Mouse (Mus musculus): Measurements from ENCODE around the gene Rab25. TPM values are rescaled to one million over a fixed set of nuclear protein-coding genes. Genes with fewer than 3 reads are reported as not detected.

Rab25 gene
- polyA plus RNA-seq, 1 experiment from 2014 or later: not detected

DNA sequence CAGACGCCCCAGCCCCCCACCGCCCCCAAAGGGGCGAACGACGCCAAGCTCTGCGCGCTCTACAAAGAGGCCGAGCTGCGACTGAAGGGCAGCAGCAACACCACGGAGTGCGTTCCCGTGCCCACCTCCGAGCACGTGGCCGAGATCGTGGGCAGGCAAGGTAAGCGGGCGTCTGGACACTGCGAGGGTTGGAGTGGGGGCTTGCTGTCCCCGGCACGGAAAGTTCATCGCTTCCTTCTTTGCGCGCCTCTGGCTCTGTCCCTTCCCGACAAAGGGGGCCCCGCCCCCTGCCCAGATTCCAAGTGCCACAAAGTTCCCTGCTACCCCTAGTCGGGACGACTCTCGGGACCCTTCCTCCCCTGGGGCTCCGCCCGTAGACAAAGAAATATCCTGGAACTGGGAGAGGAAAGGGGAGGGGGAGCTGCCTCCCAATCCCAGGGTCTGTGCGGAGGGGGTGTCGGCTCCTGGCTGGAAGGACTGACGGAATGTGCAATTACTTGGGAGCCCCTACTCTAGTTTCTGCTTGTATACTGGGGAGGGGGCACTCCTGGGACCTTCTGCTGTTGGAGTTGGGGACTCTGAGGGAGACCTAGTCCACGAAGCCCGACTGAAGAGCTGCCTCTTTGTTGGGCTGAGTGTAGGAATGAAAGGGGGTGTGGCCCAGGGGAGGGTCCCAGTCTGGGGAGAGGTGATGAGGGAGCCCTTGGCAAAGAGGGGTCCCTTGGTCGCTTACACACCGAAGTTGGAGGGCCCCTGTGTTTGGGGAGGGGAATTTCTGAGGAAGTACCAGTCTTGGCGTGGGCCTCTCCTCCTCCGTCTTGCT is 15.2 kb downstream of the Rab25 start:
- ATAC-seq: peak; percentile 35
- under 1% methylated on average over 35 of the region's 40 CpGs for WGBS

DNA sequence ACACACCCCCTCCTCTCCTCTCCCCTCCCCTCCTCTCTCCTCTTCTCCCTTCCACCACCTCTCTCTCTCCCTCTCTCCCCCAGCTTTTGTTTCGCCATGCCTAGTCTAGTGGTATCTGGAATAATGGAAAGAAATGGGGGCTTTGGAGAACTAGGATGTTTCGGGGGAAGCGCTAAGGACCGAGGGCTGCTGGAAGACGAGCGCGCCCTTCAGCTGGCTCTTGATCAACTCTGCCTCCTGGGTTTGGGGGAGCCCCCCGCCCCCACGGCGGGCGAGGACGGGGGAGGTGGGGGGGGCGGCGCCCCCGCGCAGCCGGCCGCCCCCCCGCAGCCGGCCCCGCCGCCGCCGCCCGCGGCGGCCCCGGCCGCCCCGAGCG is 15.8 kb downstream of the Rab25 start, which contains the start of gene Mex3a:
Gene Mex3a, plus strand, starts transcription at position 97 of the 376 bp plus-strand sequence.
- Histone ChIP-seq H3K27ac (ENCODE audit: low read depth, low read length) (peak within 1 kb of the TSS; percentile 99), H3K4me1 (ENCODE audit: control insufficient read depth, insufficient read depth, low read length) (peaks cover 54% of the 10 kb centered on the region), H3K36me3 (ENCODE audit: control insufficient read depth, insufficient read depth, low read length) (peaks cover 33% of the 10 kb centered on the region), H3K4me2 (ENCODE audit: low read length) (peak within 1 kb of the TSS; percentile 92), H3K4me3 (ENCODE audit: low read depth, low read length) (peak within 1 kb of the TSS; percentile 86), H3K9ac (ENCODE audit: low read length) (peak within 1 kb of the TSS; percentile 100), H3K9me3 (replicated peaks; ENCODE audit: control insufficient read depth, low read length) (no peaks in the 10 kb centered on the region), H3K27me3 (replicated peaks; ENCODE audit: control insufficient read depth, insufficient read depth, low read length) (no peaks in the 10 kb centered on the region)
- DNase-seq (ENCODE audit: low spot score) (no peak), ATAC-seq (no peak)
- 1% methylated on average over 15 of the region's 31 CpGs for WGBS

More for the DNA sequence above, 15.2 kb downstream of the Rab25 start:
- Histone ChIP-seq H3K4me1 (ENCODE audit: control insufficient read depth, insufficient read depth, low read length) (peaks cover 54% of the 10 kb centered on the region), H3K4me2 (ENCODE audit: low read length) (peak overlapping the region; percentile 92), H3K9ac (ENCODE audit: low read length) (peak overlapping the region; percentile 100), H3K4me3 (ENCODE audit: low read depth, low read length) (peak overlapping the region; percentile 86), H3K27ac (ENCODE audit: low read depth, low read length) (peak overlapping the region; percentile 99), H3K9me3 (replicated peaks; ENCODE audit: control insufficient read depth, low read length) (no peaks in the 10 kb centered on the region), H3K27me3 (replicated peaks; ENCODE audit: control insufficient read depth, insufficient read depth, low read length) (no peaks in the 10 kb centered on the region), H3K36me3 (ENCODE audit: control insufficient read depth, insufficient read depth, low read length) (peaks cover 39% of the 10 kb centered on the region)
- DNase-seq (ENCODE audit: low spot score): peak; percentile 83

DNA sequence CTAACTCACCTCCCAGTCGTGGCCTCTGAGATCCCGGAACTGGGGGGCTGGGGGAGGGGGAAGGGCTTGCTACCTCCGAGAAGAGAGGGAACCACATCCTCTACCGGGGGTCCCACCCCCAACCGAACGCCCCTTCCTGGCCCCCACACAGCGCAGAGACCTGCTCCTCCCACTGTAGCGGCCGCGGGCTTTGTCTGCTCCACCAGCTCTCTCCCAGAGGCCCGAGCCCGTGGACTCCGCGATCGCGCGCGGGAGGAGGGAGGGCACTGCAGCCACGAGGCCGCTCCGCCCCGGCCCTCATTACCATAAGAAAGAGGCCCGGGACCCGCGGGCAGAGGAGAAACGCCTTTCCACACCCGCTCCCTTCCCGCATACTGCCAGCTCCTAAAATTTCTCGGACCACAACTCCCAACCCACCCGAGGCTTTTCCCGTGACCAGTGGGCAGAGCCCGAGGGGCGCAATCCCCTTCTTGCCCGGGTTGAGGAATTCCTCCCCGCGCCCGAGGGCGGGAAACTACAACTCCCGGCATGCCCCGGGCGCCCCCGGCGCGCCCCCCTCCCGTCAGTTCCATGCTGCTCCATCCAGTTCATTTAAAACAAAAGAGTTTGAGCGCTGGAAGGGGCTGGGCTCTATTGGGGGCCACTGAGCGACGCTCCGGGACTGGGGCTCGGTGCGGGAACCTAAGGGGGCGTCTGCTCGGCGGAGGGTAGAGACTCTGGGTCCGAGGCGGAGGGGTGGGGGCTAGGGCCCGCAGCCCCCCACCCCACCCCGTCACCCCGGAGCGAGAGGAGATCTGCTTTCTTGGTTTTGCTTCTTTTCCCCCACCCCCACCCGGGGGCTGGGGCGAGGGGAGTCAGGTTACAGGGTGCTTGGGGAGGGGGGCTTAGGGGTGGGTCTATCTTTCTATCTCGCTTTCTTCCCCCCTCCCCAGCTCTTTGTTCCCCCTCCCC is 16.5 kb downstream of the Rab25 start:
- Histone ChIP-seq H3K36me3 (ENCODE audit: control insufficient read depth, insufficient read depth, low read length) (peaks cover 26% of the 10 kb centered on the region), H3K9me3 (replicated peaks; ENCODE audit: control insufficient read depth, low read length) (no peaks in the 10 kb centered on the region), H3K9ac (ENCODE audit: low read length) (peak overlapping the region; percentile 100), H3K4me2 (ENCODE audit: low read length) (peak overlapping the region; percentile 92), H3K4me1 (ENCODE audit: control insufficient read depth, insufficient read depth, low read length) (peaks cover 48% of the 10 kb centered on the region), H3K4me3 (ENCODE audit: low read depth, low read length) (peak overlapping the region; percentile 86), H3K27me3 (replicated peaks; ENCODE audit: control insufficient read depth, insufficient read depth, low read length) (no peaks in the 10 kb centered on the region), H3K27ac (ENCODE audit: low read depth, low read length) (peak overlapping the region; percentile 99)
- ATAC-seq (peak; percentile 89), DNase-seq (ENCODE audit: low spot score) (peak; percentile 96)
- under 1% methylated on average over 60 of the region's 63 CpGs for whole genome bisulfite sequencing

DNA sequence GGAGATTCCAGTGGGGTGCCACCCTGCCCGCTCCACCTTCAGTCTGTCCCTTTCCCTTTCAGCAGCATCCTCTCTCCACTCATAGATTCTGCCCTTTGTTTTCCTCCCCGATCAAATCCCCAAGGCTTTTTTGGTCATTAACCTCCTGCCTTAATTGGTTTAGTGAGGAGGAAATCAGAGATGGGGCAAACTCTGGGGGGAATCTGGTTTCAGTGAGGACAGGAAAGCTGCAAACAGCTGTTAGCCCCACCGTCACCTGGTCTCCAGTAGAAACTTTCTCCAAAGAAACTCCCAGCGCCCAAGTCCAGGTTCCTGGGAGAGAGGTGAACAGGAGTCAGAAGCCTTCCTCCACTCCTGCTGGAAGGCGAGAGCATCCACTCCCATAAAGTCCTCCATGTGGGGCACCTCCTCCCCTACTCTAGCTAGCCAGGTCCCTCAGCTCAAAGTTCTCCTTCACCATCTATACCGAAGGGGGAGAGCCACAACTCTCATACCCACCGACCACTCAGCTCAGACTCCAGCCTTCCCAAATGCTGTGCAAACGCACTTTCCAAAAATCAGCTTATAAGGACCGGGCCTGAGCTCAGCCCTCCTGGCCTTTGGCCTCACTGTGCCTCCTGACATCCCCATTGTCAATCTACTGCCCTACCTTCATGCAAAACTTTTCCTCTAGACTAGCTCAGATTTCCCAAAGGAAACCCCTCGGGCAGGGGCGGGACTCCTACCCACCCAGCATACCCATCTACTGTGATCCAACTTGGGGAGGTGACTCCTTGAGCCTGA is 17.8 kb downstream of the Rab25 start:
- WGBS: 2% methylated on average over 11 of the region's 11 CpGs
- H3K4me1 ChIP-seq (ENCODE audit: control insufficient read depth, insufficient read depth, low read length): peaks cover 39% of the 10 kb centered on the region

DNA sequence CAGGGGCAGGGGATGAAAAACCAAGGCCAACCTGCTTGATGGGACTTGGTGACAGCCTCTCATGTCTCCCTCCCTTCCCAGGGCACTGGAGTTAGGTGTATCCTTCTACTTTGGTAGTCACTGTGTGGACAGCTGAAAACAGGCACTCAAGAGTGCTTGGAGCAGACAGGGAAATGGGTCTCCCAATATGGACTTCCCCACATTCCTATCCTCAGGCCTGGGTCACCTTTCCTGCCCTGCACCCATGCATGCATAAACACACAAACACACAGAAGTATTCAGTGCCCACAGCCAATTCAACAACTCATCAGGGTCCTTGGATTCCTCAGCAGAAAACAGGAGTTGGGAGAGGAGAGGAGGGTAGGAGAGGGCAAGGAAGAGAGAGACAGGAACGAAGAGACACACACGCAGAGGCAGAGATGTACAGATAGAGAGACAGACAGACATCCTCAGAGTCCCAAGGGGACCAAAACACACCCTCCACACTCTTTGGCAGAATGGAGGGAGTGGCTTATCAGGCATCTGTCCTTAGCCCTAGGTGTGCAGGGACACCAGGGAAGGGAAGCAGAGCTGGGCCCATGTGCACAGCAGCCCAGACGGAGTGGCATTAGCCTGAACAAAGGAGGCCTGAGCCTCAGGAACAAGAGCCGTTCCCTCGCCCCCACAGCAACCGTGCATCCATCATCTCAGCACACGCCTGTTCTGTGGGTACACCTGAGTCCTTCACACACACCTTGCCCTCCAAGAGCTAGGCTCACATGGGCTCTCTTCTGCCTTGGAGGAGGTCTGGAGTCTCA is 18.7 kb downstream of the Rab25 start:
- Histone ChIP-seq H3K27ac (ENCODE audit: low read depth, low read length) (peak overlapping the region; percentile 99), H3K4me2 (ENCODE audit: low read length) (peak overlapping the region; percentile 92), H3K36me3 (ENCODE audit: control insufficient read depth, insufficient read depth, low read length) (peaks cover 15% of the 10 kb centered on the region), H3K4me1 (ENCODE audit: control insufficient read depth, insufficient read depth, low read length) (peaks cover 31% of the 10 kb centered on the region), H3K9ac (ENCODE audit: low read length) (peak overlapping the region; percentile 100), H3K4me3 (ENCODE audit: low read depth, low read length) (peak overlapping the region; percentile 86), H3K9me3 (replicated peaks; ENCODE audit: control insufficient read depth, low read length) (no peaks in the 10 kb centered on the region), H3K27me3 (replicated peaks; ENCODE audit: control insufficient read depth, insufficient read depth, low read length) (no peaks in the 10 kb centered on the region)
- ATAC-seq (no peak), DNase-seq (ENCODE audit: low spot score) (no peak)
- 24% methylated on average over 7 of the region's 7 CpGs for WGBS

More for the DNA sequence above, 17.8 kb downstream of the Rab25 start:
- Histone ChIP-seq H3K4me2 (ENCODE audit: low read length) (peak overlapping the region; percentile 92), H3K27me3 (replicated peaks; ENCODE audit: control insufficient read depth, insufficient read depth, low read length) (no peaks in the 10 kb centered on the region), H3K36me3 (ENCODE audit: control insufficient read depth, insufficient read depth, low read length) (peaks cover 17% of the 10 kb centered on the region), H3K4me3 (ENCODE audit: low read depth, low read length) (peak overlapping the region; percentile 86), H3K9ac (ENCODE audit: low read length) (peak overlapping the region; percentile 100), H3K27ac (ENCODE audit: low read depth, low read length) (peak overlapping the region; percentile 99), H3K9me3 (replicated peaks; ENCODE audit: control insufficient read depth, low read length) (no peaks in the 10 kb centered on the region)
- DNase-seq (ENCODE audit: low spot score) (no peak), ATAC-seq (no peak)

DNA sequence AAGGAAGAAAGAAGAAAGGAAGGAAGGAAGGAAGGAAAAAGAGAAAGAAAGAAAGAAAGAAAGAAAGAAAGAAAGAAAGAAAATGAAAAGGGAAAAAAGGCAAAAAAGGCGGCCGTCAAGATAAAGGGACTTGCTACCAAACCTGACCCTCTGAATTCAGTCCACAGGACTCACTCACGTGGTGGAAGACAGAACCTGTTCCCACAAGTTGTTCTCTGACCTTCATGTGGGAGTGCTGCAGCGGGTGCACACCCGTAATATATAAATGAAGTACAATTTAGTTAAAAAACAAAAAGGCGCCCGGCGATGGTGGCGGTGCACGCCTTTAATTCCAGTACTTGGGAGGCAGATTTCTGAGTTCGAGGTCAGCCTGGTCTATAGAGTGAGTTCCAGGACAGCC is 19.5 kb downstream of the Rab25 start:
- Histone ChIP-seq H3K9me3 (replicated peaks; ENCODE audit: control insufficient read depth, low read length) (no peaks in the 10 kb centered on the region), H3K36me3 (ENCODE audit: control insufficient read depth, insufficient read depth, low read length) (peaks cover 20% of the 10 kb centered on the region), H3K9ac (ENCODE audit: low read length) (peak overlapping the region; percentile 100; the same call in 1 of the 2 replicates), H3K27me3 (replicated peaks; ENCODE audit: control insufficient read depth, insufficient read depth, low read length) (no peaks in the 10 kb centered on the region), H3K4me2 (ENCODE audit: low read length) (peak overlapping the region; percentile 92), H3K27ac (ENCODE audit: low read depth, low read length) (0 out of 2 replicates have a peak overlapping the region, but pooled peaks have one; percentile 99), H3K4me1 (ENCODE audit: control insufficient read depth, insufficient read depth, low read length) (peaks cover 31% of the 10 kb centered on the region), H3K4me3 (ENCODE audit: low read depth, low read length) (no peak overlapping the region)
- ATAC-seq (no peak), DNase-seq (ENCODE audit: low spot score) (no peak)
- WGBS: 80% methylated on average over 11 of the region's 11 CpGs

DNA sequence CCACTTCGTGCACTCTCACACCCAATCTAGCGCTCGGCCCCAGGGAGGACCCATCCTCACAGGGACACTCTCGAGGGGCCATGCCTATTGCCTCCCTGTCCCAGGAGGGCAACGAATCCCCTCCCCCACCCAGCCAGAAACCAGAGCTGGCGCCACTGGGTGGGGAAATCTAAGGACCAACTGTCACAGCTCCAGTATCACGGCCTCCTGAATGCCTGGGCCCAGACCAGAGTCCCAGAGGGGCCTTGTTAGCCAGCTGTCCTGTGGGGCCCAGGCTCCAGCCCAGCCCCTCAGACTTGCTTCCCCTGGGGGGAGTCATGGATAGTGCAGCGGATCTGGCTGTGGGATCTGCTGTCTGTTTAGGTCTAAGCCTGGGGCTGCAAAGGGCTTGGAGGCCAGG is 20.5 kb downstream of the Rab25 start:
- Histone ChIP-seq H3K27me3 (replicated peaks; ENCODE audit: control insufficient read depth, insufficient read depth, low read length) (no peaks in the 10 kb centered on the region), H3K9ac (ENCODE audit: low read length) (peak overlapping the region; percentile 53), H3K36me3 (ENCODE audit: control insufficient read depth, insufficient read depth, low read length) (peaks cover 30% of the 10 kb centered on the region), H3K9me3 (replicated peaks; ENCODE audit: control insufficient read depth, low read length) (no peaks in the 10 kb centered on the region), H3K27ac (ENCODE audit: low read depth, low read length) (peak overlapping the region; percentile 59; the same call in 1 of the 2 replicates), H3K4me3 (ENCODE audit: low read depth, low read length) (peak overlapping the region; percentile 11; the same call in 1 of the 2 replicates), H3K4me1 (ENCODE audit: control insufficient read depth, insufficient read depth, low read length) (peaks cover 31% of the 10 kb centered on the region), H3K4me2 (ENCODE audit: low read length) (peak overlapping the region; percentile 92)
- WGBS: 35% methylated on average over 8 of the region's 8 CpGs
- ATAC-seq (no peak), DNase-seq (ENCODE audit: low spot score) (no peak)
